Mouse (Mus musculus) bone marrow macrophage, adult 2 months (primary cell): ENCODE data around the gene Mamld1.

Experiments used
- CTCF ChIP-seq: IDR thresholded peaks from 2 replicates; pipeline ENCODE4 v1.5.1; 2012; ENCODE audit warnings: low read depth, mild to moderate bottlenecking, low read length, moderate library complexity
- POLR2A ChIP-seq: IDR thresholded peaks from 2 replicates; pipeline ENCODE4 v1.6.1; 2012; ENCODE audit warnings: mild to moderate bottlenecking, low read depth, low read length, borderline replicate concordance

GRCm38 (mm10) chrX:71125013-71125412 lies 75.0 kb downstream of the Mamld1 start:
- TF ChIP-seq POLR2A (no peak), CTCF (no peak)
